Mouse (Mus musculus) gastrocnemius, adult 8-10 months (tissue): ENCODE data around the gene Thbs2. TPM values are rescaled to one million over a fixed set of nuclear protein-coding genes. Genes with fewer than 3 reads are reported as not detected.

Source experiments
- DNase-seq, 2 experiments: peaks; one replicate each; pipeline ENCODE4 v3.0.0; 2022; ENCODE audit warnings: low spot score in 2 of 2
- total RNA-seq, 4 experiments: library from RNA; stranded (reverse); gene quantifications; 2 replicates each; pipeline ENCODE4 v1.2.4; 2022

Gene Thbs2
- total RNA-seq, 4 experiments from 2014 or later: 4.0 to 11.3 (median 7.7) TPM

- no peak for DNase-seq
Measured at GRCm38 (mm10) chr17:14697096-14697495, 3.1 kb upstream of the Thbs2 start.

GRCm38 (mm10) chr17:14696281-14696795 is 2.3 kb upstream of the Thbs2 start:
- DNase-seq: no peak

DNA sequence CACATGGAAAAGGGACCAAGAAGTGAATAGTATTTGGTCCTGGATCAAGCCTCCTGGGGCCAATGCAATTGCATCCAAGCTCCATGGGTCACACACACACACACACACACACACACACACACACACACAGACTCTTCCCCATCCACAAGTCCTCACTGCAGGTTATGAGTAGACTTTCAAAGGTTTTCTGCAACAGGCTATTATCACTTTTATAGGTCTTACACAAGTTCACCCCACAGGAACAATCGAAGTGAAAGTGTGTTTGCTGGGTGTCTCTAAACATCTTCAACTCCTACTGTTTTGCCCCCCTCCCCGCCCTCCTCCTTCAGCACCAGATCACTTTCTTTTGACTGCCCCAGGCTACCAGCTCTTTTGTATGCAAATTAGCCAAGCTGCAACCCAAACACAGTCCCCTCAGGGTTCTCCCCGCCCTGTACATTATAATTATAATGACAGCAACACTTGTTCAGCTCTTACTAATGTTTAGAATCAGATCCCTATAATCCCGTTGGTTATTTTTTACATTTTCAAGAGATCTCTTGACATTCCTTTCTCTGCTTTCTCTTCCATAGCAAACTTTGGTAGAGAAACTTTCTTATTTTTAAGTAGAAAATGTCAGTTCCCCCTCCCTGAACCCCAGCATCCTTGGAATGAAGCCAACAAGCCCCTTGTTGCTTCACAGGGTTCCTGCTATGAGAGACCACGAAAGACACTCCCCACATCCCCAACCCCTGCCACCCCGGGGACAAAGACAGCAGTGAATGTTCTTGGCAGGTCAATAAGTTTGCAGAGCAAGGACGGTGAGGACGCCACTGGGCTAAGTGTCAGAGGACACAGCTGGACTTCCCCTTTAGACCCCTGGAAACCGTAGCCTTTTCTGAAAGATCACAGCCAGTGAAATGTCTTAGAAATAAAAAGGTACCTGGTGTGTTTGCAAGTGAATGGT is 714 bp downstream of the Thbs2 start:
- DNase-seq: no peak

GRCm38 (mm10) chr17:14691901-14692300 is 2.1 kb downstream of the Thbs2 start:
- peak in 1 of 2 experiments; percentile 35 for DNase-seq

DNA sequence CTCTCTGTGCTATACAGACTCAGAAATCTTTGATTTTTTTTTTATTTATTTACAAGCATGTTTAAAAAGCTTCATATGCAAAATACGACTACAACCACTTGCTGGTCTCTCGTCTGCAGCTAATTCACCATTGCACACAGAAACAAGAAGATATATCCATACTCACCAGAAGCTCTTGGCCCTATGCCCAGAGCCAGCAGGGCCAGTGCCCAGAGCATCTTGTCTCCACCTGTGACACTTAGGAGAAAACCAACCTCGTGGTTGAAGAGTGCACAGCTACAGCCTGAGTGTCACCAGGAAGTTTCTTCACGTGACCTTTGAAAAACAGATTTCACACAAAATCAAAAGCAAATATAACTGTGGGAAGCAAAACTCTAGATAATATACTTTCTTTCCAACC is 2.8 kb downstream of the Thbs2 start:
- DNase-seq: no peak

DNA sequence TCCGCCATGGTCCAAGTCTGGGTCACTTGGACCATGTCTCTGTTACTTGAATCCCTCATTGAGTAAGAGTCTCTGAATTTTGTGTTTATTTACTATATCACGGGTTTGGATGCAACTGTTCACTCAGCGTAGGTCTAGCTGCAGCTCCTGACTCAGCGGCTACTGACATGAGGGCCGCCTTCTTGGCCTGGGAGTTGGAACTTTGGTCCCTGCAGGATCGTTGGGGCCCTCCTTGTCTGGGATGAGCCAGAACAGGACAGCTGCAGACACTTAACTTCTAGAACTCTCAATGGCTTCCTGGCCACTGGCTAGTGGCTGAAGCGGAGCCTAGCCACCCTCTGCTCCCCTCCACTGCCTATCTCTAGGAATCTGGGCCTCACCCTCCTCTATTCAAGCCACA is 11.2 kb downstream of the Thbs2 start:
- peak; percentile 28 to 44 for DNase-seq

GRCm38 (mm10) chr17:14681047-14681446 is 13.0 kb downstream of the Thbs2 start:
- peak; percentile 38 to 53 for DNase-seq

DNA sequence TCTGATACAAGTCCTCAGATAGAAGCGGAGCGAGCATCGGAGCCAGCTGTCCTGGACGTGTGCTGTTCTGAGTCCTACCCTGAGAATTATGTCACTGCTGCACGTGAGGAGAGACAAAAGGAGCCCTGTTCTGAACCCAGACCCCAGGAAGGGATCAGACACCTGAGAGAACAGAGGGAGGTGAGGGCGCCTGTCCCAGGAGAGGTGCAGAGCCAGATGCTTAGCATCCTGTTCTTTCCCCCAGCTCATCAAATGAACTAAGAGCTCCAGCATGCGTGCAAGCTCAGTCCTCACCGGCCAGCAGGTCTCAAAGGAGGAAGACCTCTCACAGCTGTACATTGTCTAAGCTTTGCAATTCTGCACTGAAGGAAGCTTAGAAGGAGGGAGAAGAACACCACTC is 16.8 kb downstream of the Thbs2 start:
- DNase-seq: no peak

- no peak for DNase-seq
Measured at GRCm38 (mm10) chr17:14675517-14675916, 18.5 kb downstream of the Thbs2 start.

- DNase-seq: peak; percentile 72 to 75
Measured at GRCm38 (mm10) chr17:14672402-14672801, 21.6 kb downstream of the Thbs2 start.

GRCm38 (mm10) chr17:14667225-14667624 is 26.8 kb downstream of the Thbs2 start:
- DNase-seq: no peak

DNA sequence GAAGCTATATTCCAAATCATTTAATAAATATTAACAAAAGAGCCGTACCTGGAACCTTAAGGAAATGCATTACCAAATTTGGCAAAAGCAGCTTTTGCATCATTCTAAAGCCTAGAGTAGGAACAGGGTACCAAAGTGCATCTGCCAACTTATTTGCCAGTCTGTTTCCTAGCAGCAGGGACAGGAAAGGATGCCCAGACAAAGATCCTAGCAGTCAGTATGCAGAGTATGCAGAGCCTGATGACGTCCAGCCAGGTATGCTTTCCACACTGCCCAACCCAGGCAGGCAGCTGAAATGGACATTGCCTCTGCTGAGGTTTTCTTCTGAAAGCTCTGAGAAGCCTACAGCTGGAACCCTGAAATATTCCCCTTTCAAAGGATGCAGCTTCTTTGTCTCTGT is 27.6 kb downstream of the Thbs2 start:
- DNase-seq: no peak

DNA sequence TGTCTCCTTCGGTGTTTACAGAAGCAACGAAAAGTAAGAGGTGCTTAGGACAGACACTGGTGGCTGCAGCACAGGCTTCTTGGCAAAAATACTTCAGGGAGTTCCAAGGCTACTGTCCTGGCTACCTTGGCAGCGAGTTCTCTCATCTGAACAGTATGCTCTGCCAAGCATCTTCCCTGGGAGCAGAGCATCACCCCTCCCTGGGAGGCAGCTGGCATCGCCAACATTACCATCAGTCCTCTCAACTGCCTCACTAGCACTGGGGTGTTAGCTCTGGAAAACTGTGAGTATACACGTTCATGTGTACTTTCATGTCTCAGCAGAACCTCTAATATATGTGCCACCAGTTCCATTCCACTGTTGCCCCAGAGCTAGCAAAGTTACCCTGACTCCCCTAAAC is 30.7 kb downstream of the Thbs2 start:
- DNase-seq: no peak

DNA sequence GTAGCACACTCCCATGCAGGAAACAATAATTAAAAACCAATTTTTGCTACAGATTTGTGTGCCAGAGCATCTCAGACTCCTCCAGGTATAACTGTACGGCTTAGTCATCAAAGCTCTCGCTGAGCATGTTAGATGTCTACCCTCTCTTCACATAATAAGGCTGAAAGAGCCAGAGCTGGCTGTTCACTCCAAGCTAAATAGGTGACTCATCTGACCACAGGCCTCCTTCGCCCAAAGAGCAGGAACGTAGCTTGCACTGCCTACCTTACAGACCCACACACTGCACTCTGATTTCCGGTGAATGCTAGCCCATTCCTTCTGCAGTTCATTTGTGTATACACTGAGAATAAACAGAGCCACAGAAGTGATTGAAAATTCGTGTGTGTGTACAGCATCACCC is 31.6 kb downstream of the Thbs2 start:
- no peak for DNase-seq

DNA sequence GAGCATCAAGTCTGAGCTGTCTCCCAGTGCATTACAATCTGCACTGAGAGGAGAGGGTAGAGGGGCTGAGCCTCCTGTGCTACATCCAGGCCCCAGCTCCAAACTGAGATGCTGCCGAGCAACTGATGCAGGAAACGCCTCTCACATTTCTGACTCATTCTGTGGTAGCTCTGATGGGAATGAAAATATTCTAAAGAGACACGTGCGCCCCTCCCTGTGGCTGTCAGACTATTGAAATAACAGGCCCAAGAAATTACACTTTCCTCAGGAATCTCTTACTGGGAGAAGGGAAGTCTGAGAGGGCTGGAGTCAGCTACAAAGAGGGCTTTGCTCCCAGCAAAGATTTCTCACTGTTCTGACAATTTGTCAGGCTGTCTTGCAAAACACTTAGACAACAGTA is 34.3 kb downstream of the Thbs2 start:
- DNase-seq: no peak

- no peak for DNase-seq
Measured at GRCm38 (mm10) chr17:14658123-14658522, 35.9 kb downstream of the Thbs2 start.

DNA sequence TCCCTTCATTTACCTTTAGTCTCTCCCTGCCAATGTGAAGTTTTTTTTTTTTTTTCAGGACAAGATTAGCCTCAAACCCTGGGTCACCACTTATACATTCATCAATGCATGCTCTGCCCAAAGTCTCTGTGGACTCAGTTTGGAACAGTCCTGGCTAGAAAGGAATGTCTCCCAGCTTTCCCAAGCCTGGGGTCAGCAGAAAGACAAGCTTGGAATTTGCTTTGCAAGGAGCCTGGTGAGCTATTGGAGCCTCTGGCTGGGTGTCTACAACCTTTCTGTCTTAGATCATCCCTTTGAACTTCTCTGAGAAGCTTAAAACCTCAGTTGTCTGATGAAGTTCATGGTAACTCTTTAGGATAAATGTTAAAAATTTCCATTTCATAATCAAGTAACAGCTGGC is 36.9 kb downstream of the Thbs2 start:
- no peak for DNase-seq

DNA sequence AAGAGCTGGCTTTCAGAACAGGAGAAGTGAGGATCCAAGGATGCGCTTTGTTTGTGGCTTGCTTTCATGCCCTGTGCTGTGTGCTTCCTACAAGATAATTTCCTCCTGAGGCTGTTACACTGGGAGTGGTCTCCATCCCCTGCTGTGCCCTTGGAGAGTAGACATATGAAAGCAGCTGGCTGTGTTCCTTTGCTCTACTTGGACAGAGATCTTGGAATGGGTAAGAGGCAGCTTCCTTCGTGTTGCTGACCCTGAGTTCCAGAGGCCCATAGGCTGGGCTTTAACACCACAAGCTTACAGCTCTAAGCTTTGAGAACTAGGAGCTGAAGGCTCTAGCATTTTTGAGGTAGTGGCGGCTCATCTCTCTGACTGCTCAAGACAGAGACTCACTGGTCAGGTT is 39.1 kb downstream of the Thbs2 start:
- no peak for DNase-seq

GRCm38 (mm10) chr17:14652013-14652412 is 42.0 kb downstream of the Thbs2 start:
- no peak for DNase-seq

DNA sequence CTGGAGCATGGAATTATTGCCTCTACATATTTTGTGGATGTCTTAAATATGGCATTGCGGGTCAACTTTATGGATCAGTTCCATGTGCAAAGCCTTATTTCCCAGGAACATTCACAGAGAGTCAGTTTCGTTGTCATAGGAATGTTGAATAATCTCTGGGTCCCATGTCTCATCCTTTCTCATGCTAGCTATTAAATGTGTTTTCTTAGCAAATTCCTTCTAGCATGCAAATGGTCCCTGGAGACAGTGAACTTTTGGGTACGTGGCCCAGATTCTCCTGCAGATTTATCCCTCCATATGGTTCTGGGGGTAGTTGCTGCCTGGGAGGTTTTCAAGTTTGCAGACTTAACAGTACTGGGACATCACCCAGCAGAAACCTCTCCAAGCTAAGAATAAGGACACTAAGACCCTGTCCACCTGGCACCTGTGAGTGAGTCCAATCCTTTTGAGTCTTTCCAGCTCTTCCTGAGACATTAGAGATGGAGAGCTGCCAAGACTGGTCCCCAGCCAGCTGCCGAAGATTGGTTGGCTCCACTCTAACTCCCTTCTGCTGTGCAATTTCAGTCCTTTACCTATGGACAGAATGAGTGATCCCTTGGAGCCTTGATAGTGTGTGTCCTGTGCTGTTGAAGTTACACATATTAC is 45.9 kb downstream of the Thbs2 start:
- no peak for DNase-seq

DNA sequence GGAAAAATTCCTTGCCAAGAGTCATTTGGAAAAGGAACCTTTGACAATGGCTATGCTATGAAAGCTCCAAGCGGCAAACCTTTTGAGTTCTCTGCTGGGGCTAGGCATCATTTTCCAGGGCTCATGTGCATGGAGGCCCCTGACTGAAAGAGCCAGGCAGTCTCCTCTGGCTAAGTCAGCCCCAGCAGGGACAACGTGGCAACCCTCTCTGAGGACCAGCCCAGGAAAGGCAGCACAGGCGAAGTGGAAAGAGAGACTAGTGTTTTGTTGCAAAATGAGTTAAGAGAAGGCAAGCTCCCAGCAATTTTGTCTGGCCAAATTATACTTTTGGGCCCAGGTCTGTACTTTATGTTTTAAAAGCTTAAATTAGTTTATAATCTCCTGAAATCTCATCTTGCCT is 50.0 kb downstream of the Thbs2 start:
- DNase-seq: no peak

- DNase-seq: peak; percentile 16 to 30
Measured at GRCm38 (mm10) chr17:14640351-14641115, 53.5 kb downstream of the Thbs2 start.
